Mouse (Mus musculus): ENCODE measurements around the gene Adm. TPM values are rescaled to one million over a fixed set of nuclear protein-coding genes. Genes with fewer than 3 reads are reported as not detected.

Gene Adm
- total RNA-seq, 2 experiments from 2014 or later, result 8.5 to 11.4 TPM

- DNase-seq (ENCODE audit: low spot score in 2 of 2), result no peak
Observed at GRCm38 (mm10) chr7:110655230-110655629, 27.8 kb downstream of the Adm start.

GRCm38 (mm10) chr7:110655966-110656365, 28.5 kb downstream of the Adm start:
- no peak for DNase-seq (ENCODE audit: low spot score in 2 of 2)

GRCm38 (mm10) chr7:110658378-110658928, 31.0 kb downstream of the Adm start:
- no peak for DNase-seq (ENCODE audit: low spot score in 2 of 2)

DNA sequence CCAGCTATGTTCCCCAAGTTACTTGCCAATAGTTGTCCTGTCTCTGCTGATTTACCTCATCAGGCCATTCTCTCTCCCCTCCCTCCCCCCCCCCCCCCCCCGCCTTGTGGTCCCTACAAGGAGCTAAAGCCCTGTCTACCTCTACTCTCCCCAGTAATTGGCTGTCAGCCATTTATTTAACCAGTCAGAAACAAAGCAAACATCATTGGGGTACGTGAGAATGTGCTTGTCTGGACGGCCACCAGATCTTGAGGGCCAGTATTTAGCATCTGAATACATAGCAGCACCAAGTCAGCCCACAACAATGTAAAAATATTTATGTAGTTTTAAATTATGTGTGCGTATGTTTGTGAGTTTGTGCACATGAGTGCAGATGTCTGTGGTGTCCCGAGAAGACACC, 39.1 kb downstream of the Adm start:
- DNase-seq (ENCODE audit: low spot score in 2 of 2), result no peak

- DNase-seq (ENCODE audit: low spot score in 2 of 2), result no peak
Observed at GRCm38 (mm10) chr7:110668247-110668646, 40.8 kb downstream of the Adm start.

DNA sequence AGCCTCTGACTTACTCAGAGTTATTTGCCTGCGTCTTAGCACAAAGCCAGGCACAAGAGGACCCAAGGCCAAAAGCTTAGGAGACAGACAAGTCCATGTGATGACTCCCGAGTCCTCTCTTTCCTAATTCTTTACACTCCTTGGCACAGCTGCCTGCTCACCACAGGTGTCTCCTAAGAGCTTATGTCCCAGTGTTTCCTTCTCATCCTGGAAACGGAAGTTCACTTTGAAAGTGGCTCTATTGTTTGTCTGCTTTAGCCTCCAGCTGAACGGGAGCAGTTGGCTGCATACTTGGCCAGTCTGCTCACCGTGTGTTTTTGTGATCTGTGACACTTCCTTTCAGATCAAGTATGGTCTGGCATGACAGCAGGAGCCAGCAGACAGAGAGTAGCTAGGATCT, 41.3 kb downstream of the Adm start:
- DNase-seq (ENCODE audit: low spot score in 2 of 2), result no peak

GRCm38 (mm10) chr7:110671121-110671680, 43.7 kb downstream of the Adm start:
- DNase-seq (ENCODE audit: low spot score in 2 of 2), result no peak

Other genes with a start within 250 kb of the Adm start
- gene Sbf2, start 12.7 kb upstream of the Adm start, total RNA-seq (2021), result 10 to 100 TPM; 50.2 to 55.3 TPM
- 1 to 10 TPM; 8.7 to 8.8 TPM for gene Ampd3, start 140.5 kb downstream of the Adm start, total RNA-seq (2021)
- gene Rnf141, start 216.8 kb downstream of the Adm start, total RNA-seq (2021), result 10 to 100 TPM; 22.0 to 22.6 TPM
- 10 to 100 TPM; 28.5 to 32.2 TPM for gene Lyve1, start 235.6 kb downstream of the Adm start, total RNA-seq (2021)

Measured in gastrocnemius, postnatal 4 days (tissue).